Mouse (Mus musculus) E14TG2a.4 (cell line): ENCODE data around the gene Nxn.

ENCODE experiments used
- CTCF ChIP-seq: conservative IDR thresholded peaks from 2 replicates; pipeline ENCODE4 v1.5.1; 2014; ENCODE audit warnings: low read length
- POU5F1 ChIP-seq: IDR thresholded peaks from 2 replicates; pipeline ENCODE4 v1.6.1; 2014; ENCODE audit warnings: low read length, borderline replicate concordance

GRCm38 (mm10) chr11:76267550-76267949 is 131.4 kb downstream of the Nxn start:
- TF ChIP-seq CTCF (no peak), POU5F1 (no peak)
